Mouse (Mus musculus) neural tube, embryonic 14.5 days (tissue): ENCODE measurements around the gene Adam19. TPM values are rescaled to one million over a fixed set of nuclear protein-coding genes. Genes with fewer than 3 reads are reported as not detected.

Experiments used
- ATAC-seq: fragments of 200-750 bp; cut with Nextera tagmentation; 2 replicates; pipeline ENCODE4 v1.8.0; 2017; ENCODE audit warnings: low read depth, mild to moderate bottlenecking, moderate TSS enrichment, moderate library complexity
- H3K27ac ChIP-seq: fragments of 300-500 bp; sonication (generic); 2 replicates; pipeline ENCODE4 v1.5.1; 2014; ENCODE audit warnings: low read depth, mild to moderate bottlenecking, control low read depth, low read length, moderate library complexity, mixed read lengths
- H3K27me3 ChIP-seq: fragments of 300-500 bp; sonication (generic); 2 replicates; pipeline ENCODE4 v1.6.1; 2014; ENCODE audit warnings: low read length; ENCODE audit not compliant: control insufficient read depth, insufficient read depth
- H3K36me3 ChIP-seq: fragments of 300-500 bp; sonication (generic); 2 replicates; pipeline ENCODE4 v1.6.1; 2014; ENCODE audit warnings: low read length, mixed read lengths; ENCODE audit not compliant: control insufficient read depth, insufficient read depth
- H3K4me1 ChIP-seq: fragments of 300-500 bp; sonication (generic); 2 replicates; pipeline ENCODE4 v1.6.1; 2014; ENCODE audit warnings: low read length; ENCODE audit not compliant: control insufficient read depth, insufficient read depth
- H3K4me2 ChIP-seq: fragments of 300-500 bp; sonication (generic); 2 replicates; pipeline ENCODE4 v1.6.1; 2014; ENCODE audit warnings: mild to moderate bottlenecking, low read depth, low read length, control low read depth
- H3K4me3 ChIP-seq: fragments of 300-500 bp; sonication (generic); 2 replicates; pipeline ENCODE4 v1.5.1; 2014; ENCODE audit warnings: low read depth, low read length, control low read depth, mixed read lengths
- H3K9ac ChIP-seq: fragments of 300-500 bp; sonication (generic); replicated peaks from 2 replicates; pipeline ENCODE4 v1.6.1; 2014; ENCODE audit warnings: low read depth, mild to moderate bottlenecking, control low read depth, low read length, mixed read lengths
- H3K9me3 ChIP-seq: fragments of 300-500 bp; sonication (generic); 2 replicates; pipeline ENCODE4 v1.6.1; 2016; ENCODE audit warnings: low read length; ENCODE audit not compliant: control insufficient read depth
- WGBS: fragments of 180-500 bp; shearing (Covaris S2); extraction: QIAGEN DNeasy Blood & Tissue Kit; methylation state at CpG from one replicate; pipeline ENCODE4 v1.1.7; 2014; 5-methylcytosine and 5-hydroxymethylcytosine counted together
- polyA plus RNA-seq: library from polyadenylated mRNA; unstranded; fragments of >200 nt; fragmentation: Nextera tagmentation; extraction: Ambion mirVana; gene quantifications from 2 replicates; pipeline ENCODE4 v1.2.1, GENCODE M21; 2014

The Adam19 gene
- polyA plus RNA-seq, 1 experiment from 2014 or later, result 13.8 TPM

DNA sequence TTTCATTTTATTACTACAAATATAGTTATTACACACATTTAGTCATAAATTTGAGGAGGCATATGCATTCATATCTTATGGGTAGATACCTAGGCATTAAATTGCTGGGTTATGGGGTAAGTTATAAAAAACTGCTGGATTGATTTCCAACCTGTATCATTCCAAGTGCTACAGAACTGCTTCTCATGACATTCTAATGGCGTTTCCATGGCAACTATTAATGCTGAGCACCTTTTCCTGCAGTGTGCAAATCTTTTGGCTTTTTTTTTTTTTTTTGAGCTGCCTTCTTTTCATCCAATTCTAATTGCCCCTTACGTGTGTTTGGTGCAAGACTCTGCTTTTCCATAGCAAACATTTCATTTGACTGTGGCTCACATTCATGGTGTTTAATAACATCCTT lies 25.8 kb upstream of the Adam19 start:
- H3K36me3 ChIP-seq, result no peaks in the 10 kb centered on the region
- H3K4me1 ChIP-seq, result 0 out of 2 replicates have a peak, but pooled peaks cover 2% of the 10 kb centered on the region
- ATAC-seq, result peak; percentile 21; the same call in 1 of the 2 replicates
- 55% methylated on average over 2 of the region's 2 CpGs for WGBS
- H3K27me3 ChIP-seq, result no peaks in the 10 kb centered on the region
- H3K27ac ChIP-seq, result no peak overlapping the region
- H3K9me3 ChIP-seq, result no peaks in the 10 kb centered on the region
- no peak overlapping the region for H3K4me3 ChIP-seq
- no peak overlapping the region for H3K4me2 ChIP-seq
- no peak overlapping the region for H3K9ac ChIP-seq

DNA sequence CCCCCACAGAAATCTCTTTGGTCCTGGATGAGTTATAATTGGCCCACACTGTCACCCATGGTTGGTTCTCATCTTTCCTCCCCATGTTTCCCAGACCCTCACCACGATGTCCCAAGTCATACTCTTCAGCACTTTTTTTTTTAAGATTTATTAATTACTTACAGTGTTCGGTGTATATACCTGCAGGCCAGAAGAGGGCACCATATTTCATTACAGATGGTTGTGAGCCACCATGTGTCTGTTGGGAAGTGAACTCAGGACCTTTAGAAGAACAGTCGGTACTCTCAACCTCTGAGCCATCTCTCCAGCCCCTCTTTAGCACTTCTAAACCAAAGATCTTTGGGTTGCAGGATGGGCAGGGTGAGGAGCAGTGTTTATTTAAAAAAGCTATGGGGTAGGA lies 24.3 kb upstream of the Adam19 start:
- H3K27ac ChIP-seq, result no peak overlapping the region
- WGBS, result 61% methylated on average over 3 of the region's 3 CpGs
- H3K4me3 ChIP-seq, result no peak overlapping the region

DNA sequence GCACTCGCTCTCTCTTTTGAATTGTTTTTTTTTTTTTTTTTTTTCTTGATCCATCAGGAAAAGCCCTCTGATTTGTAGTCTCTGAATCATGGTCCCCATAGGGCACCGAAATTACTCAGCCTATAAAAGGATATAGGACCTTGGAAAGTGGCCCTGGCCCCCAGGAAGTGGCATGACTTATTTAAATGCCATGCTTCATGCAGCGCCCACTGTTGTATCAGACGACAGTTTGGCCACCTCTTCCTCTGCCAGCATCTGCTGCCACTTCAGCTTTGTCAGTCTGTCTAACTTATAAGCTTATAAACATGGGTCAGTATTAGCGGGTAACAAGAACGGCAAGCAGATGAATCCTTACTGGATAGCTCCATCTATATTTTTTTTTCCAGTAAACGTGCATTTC lies 22.8 kb upstream of the Adam19 start:
- H3K4me2 ChIP-seq, result no peak overlapping the region
- no peaks in the 10 kb centered on the region for H3K27me3 ChIP-seq
- H3K4me1 ChIP-seq, result 0 out of 2 replicates have a peak, but pooled peaks cover 2% of the 10 kb centered on the region
- WGBS, result 88% methylated on average over 7 of the region's 7 CpGs
- no peak for ATAC-seq
- H3K9me3 ChIP-seq, result no peaks in the 10 kb centered on the region
- no peak overlapping the region for H3K9ac ChIP-seq
- H3K4me3 ChIP-seq, result no peak overlapping the region
- no peaks in the 10 kb centered on the region for H3K36me3 ChIP-seq
- H3K27ac ChIP-seq, result no peak overlapping the region

More for the DNA sequence above, 24.3 kb upstream of the Adam19 start:
- Histone ChIP-seq H3K4me2 (no peak overlapping the region), H3K27me3 (no peaks in the 10 kb centered on the region), H3K36me3 (no peaks in the 10 kb centered on the region), H3K4me1 (0 out of 2 replicates have a peak, but pooled peaks cover 2% of the 10 kb centered on the region), H3K9ac (no peak overlapping the region), H3K9me3 (no peaks in the 10 kb centered on the region)
- no peak for ATAC-seq

DNA sequence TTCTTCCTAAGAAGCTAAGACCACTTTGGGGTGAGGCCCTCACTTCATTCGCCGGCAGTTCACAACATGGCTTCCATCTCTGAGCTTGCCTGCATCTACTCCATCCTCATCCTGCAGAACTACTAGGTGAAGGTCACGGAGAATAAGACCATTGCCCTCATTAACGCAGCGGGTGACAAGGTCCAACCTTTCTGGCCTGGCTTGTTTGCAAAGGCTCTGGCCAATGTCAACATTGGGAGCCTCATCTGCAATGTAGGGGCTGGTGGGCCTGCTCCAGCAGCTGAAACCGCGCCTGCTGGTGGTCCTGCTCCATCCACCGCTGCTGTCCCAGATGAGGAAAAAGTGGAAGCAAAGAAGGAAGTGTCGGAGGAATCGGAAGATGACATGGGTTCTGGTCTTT lies 19.4 kb upstream of the Adam19 start:
- Histone ChIP-seq H3K27ac (no peak overlapping the region), H3K27me3 (no peaks in the 10 kb centered on the region), H3K4me2 (no peak overlapping the region), H3K9ac (no peak overlapping the region), H3K9me3 (no peaks in the 10 kb centered on the region), H3K36me3 (no peaks in the 10 kb centered on the region), H3K4me1 (no peaks in the 10 kb centered on the region), H3K4me3 (no peak overlapping the region)
- WGBS, result 96% methylated on average over 10 of the region's 10 CpGs
- ATAC-seq, result no peak

DNA sequence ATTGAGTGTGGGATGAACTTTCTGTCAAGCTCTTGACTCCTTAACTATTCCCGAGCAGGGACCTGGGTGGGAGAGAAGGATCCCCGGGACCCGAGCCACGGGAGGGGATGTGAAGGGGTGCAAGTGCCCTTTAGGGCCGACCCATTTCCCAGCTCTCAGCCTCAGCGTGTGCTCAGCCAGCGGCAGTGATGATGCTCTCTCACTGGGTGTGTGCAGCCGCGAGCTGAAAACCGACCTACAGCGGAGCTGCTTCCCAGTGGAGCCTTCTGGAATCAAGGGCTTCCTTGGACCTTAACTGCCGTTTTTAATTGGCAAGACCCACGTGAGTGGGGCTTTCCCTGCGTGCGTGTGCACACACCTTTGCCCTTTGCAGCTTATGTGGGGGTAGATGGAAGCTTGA lies 16.9 kb upstream of the Adam19 start:
- Histone ChIP-seq H3K4me2 (no peak overlapping the region), H3K27ac (no peak overlapping the region), H3K27me3 (no peaks in the 10 kb centered on the region), H3K9ac (no peak overlapping the region), H3K9me3 (no peaks in the 10 kb centered on the region), H3K4me3 (no peak overlapping the region), H3K36me3 (no peaks in the 10 kb centered on the region), H3K4me1 (no peaks in the 10 kb centered on the region)
- ATAC-seq, result no peak
- 84% methylated on average over 15 of the region's 15 CpGs for WGBS

DNA sequence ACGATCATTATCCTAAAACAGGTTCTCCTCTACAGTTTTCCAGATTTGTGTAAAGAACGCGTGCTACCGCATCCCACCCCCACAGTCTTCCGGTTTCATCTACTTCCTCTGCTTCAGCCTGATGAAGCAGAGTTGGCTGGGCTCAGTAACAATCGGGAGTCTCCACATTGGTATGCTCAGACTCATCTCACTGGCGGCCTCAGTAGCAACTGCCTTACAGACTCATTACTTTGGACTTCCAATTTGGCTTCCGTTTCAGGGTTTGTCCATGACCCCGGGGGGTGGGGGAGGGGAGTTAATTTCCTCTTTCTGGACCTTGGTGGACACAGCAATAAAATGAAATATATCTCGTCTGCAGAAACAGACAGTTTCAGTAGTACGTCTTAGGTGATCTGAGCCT lies 16.5 kb upstream of the Adam19 start:
- no peak for ATAC-seq
- Histone ChIP-seq H3K27me3 (no peaks in the 10 kb centered on the region), H3K9me3 (no peaks in the 10 kb centered on the region), H3K36me3 (no peaks in the 10 kb centered on the region), H3K4me3 (no peak overlapping the region), H3K4me1 (no peaks in the 10 kb centered on the region), H3K27ac (no peak overlapping the region), H3K4me2 (no peak overlapping the region), H3K9ac (no peak overlapping the region)
- WGBS, result 68% methylated on average over 11 of the region's 11 CpGs

DNA sequence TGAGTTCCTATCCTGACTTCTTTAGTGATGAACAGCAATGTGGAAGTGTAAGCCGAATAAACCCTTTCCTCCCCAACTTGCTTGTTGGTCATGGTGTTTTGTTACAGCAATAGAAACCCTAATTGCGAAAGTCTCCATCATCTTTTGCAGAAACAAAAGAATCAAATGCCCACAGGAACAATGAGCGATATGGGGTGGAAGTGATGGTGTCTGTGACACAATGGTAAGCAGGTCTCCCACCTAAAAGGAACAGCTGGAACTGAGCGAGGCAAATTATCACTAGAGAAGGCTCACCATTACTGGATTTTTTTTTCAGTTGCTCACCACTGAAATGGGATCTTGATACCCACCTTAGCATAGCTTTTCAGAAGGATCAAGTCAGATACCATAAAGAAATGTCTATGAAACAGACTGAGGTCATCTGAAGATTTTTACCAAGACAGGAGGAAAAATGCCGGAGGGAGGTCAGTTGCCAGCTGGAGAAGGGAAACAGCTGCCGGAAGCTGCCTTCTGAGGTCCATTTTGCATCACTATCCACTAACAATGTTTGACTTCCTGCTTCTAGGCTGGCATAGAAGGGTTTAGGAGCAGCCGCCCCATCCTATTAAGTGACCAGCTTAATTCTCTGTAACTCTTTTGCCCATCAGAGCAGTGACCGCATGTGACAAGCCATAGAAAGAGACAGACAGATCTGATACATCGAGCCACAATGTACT lies 14.8 kb upstream of the Adam19 start:
- 80% methylated on average over 9 of the region's 9 CpGs for WGBS
- Histone ChIP-seq H3K4me2 (no peak overlapping the region), H3K4me3 (no peak overlapping the region), H3K27ac (no peak overlapping the region), H3K36me3 (no peaks in the 10 kb centered on the region), H3K27me3 (no peaks in the 10 kb centered on the region), H3K4me1 (no peaks in the 10 kb centered on the region), H3K9me3 (no peaks in the 10 kb centered on the region), H3K9ac (no peak overlapping the region)
- no peak for ATAC-seq

DNA sequence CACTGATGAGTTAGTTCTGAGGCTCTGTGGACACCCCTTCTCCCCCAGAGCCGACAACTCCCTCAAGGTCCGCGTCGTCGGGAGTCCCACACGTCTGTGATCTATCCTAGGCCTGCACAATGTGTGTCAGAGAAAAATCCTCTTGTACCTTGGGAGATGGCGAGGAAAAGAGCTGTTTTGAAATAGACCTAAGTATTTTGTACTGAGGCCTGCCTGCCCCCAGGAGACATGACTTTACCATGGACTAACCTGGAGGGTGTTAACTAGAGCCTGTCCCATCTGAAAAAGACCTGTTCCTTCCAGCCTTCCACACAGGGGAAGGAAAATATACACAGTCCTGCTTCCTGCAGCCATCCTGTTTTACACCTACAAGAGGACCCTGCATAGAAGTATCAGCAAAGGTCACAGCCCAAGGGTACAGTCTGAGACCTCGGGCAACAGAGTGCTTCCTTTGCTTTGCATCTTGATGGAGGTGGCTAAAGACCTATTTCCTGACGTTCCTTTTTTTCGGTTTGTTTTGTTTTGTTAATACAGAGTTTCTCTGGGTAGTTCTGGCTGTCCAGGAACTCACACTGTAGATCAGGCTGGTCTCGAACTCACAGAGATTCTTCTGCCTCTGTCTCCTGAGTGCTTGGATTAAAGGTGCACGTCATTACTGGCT lies 14.1 kb upstream of the Adam19 start:
- Histone ChIP-seq H3K9ac (no peak overlapping the region), H3K27me3 (no peaks in the 10 kb centered on the region), H3K4me3 (no peak overlapping the region), H3K27ac (no peak overlapping the region), H3K4me1 (no peaks in the 10 kb centered on the region), H3K36me3 (no peaks in the 10 kb centered on the region), H3K9me3 (no peaks in the 10 kb centered on the region), H3K4me2 (no peak overlapping the region)
- 88% methylated on average over 12 of the region's 12 CpGs for WGBS
- no peak for ATAC-seq

DNA sequence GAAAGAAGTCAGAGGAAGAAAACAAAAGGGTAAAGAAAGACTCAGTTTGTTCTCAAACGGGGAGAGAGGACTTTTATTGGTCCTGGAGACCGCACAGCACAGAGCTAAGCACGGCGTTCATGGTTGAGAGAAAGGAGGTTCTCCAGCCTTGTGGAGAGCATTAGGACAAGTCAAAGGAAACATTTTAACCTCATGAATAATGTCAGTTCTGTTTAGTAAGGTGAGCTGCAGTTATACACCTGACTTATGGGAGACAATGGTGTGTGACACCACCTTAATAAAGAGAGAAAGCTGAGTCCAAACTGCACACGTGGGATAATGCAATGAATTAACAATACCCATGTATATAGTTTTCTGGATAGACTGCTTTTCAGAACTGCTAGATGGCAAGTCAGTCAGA lies 11.0 kb upstream of the Adam19 start:
- no peaks in the 10 kb centered on the region for H3K36me3 ChIP-seq
- no peak overlapping the region for H3K4me3 ChIP-seq
- no peak overlapping the region for H3K9ac ChIP-seq
- ATAC-seq, result no peak
- H3K4me2 ChIP-seq, result no peak overlapping the region
- H3K27ac ChIP-seq, result no peak overlapping the region
- 88% methylated on average over 5 of the region's 5 CpGs for WGBS
- H3K9me3 ChIP-seq, result no peaks in the 10 kb centered on the region
- H3K4me1 ChIP-seq, result no peaks in the 10 kb centered on the region
- no peaks in the 10 kb centered on the region for H3K27me3 ChIP-seq
